Mouse (Mus musculus) heart, adult 2 months (tissue): ENCODE measurements around the gene Mapk10.

Source experiments
- CTCF ChIP-seq: fragments of 200-600 bp; IDR thresholded peaks from 2 replicates; pipeline ENCODE4 v1.8.1; 2022; ENCODE audit warnings: antibody characterized with exemption, mild to moderate bottlenecking, moderate library complexity
- EP300 ChIP-seq: fragments of 200-500 bp; IDR thresholded peaks from 2 replicates; pipeline ENCODE4 v1.6.1; 2011; ENCODE audit warnings: low read depth, low read length, control low read depth; ENCODE audit not compliant: insufficient read depth
- POLR2A ChIP-seq: fragments of 200-500 bp; IDR thresholded peaks from 2 replicates; pipeline ENCODE4 v1.6.1; 2011; ENCODE audit warnings: mild to moderate bottlenecking, low read depth, low read length, control low read depth; ENCODE audit not compliant: insufficient read depth

- TF ChIP-seq CTCF (no peak), POLR2A (no peak), EP300 (no peak)
These were observed 98.7 kb downstream of the Mapk10 start for GRCm38 (mm10) chr5:103112471-103112870.
